Mouse (Mus musculus) lung, postnatal 14 days (tissue): Measurements from ENCODE around the gene Smg6.
A peak's percentile ranks its signal among the peaks of the same experiment; 100 is the strongest.

Experiments
- DNase-seq: peaks from one replicate; pipeline ENCODE4 v3.0.0; 2021

The Smg6 gene

GRCm38 (mm10) chr11:74925577-74926387, at the start of gene Smg6, which contains the start of gene Srr:
Gene Smg6, plus strand, starts transcription at chr11:74925823.
Gene Srr, minus strand, starts transcription at chr11:74925948.
- peak; percentile 95 for DNase-seq

DNA sequence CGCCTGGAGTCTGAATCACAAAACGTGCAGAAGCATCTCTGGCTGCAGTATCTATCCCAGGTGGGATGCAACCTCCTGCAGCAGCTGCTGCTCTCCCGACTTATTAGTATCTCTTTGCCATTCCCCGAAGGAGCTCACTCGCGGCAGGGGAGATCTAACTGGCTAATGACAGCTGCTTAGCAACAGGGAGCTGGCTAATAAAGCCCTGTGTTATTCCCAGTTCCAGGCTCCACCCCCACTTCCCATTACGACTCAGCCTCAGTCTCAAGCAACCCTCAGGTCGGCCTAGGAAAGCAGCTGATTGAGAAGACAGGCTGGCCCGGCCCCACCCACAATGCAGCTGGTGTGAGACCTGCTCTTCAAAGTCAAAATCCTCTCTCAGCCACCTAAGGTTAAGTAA, 48.8 kb upstream of the Smg6 start:
- peak; percentile 36 for DNase-seq

DNA sequence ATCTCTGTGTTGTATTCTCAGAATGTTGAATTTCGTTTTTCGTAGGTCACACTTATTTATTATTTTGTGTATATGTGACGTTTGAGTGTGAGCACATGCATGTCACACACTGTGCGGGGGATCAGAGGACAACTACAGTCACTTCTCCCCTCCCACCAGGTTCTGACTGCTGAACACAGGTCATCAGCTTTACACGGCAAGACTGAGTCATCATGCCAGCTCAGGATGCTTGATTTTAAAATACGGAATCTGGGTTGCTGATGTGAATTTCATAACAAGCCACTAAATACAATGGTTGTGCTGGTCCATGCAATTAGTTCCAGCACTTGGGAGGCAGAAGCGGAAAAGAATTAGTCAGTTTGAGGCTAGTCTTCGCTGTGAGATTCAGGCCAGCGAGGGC, 44.6 kb upstream of the Smg6 start:
- DNase-seq = no peak

DNA sequence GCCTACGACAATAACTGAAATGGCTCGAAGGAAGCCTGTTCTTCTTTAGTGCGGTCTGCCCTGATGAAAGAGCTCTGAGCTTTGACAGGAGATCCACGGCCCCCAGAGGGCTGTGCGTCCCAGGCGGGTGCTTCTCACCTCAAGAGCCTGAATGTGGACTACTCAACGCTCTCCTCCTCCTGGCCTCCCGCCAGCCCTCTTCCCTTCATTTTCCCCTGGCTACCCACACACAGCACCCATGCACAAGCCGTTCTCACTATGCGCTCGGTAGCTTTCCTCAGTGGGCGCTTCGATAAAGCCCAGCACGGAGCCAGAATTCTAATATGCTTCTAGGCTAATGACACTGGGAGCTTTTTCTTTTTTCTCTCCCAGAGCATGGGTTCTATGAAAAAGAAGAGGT, 43.6 kb upstream of the Smg6 start:
- DNase-seq = no peak

GRCm38 (mm10) chr11:74883098-74883497, 42.5 kb upstream of the Smg6 start:
- DNase-seq = no peak

GRCm38 (mm10) chr11:74894619-74895018, 31.0 kb upstream of the Smg6 start:
- DNase-seq = no peak

DNA sequence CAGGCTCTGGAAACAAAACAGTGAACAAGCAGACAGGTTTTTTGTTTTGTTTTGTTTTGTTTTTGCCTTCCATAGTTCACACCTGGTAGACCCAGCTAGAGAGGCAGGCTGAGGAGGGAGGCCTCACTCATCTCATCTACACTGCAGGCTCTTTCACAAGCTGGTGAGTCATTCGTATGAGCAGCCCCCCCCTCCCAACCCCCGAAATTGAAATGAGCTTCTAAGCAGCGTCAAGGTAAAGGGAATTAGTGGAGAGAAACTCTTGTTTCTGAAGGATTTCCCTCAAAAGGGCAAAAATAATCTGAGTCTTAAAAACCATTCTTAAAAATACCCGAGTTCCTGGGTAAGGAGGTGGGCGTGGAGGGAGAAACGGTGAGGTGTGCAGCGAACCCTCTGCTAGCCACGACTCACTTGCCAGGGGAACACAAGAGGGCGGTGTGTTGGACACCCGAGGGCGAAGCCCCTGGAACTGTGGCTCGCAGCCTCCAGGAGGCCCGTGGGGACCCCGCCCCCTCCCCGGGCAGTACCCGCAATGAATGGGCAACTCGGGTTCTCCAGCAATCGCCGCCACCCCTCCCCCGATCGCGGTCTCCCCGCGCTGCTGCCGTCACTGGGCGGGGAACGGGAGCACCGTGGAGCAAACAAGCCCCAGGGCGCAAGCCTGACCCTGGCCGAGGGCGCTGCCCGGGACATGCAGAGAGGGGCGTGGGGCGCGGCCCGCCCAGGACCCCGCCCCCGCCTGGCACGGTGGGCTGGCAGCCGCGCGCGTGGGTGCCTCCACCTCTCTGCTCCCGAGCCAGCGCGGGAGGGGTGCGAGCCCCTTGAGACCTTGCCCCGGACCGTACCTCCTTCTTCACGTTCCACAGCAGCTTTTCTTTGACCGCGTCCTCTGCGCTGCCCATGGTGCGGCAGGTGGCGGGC, 29.4 kb upstream of the Smg6 start:
- peak; percentile 57 for DNase-seq

DNA sequence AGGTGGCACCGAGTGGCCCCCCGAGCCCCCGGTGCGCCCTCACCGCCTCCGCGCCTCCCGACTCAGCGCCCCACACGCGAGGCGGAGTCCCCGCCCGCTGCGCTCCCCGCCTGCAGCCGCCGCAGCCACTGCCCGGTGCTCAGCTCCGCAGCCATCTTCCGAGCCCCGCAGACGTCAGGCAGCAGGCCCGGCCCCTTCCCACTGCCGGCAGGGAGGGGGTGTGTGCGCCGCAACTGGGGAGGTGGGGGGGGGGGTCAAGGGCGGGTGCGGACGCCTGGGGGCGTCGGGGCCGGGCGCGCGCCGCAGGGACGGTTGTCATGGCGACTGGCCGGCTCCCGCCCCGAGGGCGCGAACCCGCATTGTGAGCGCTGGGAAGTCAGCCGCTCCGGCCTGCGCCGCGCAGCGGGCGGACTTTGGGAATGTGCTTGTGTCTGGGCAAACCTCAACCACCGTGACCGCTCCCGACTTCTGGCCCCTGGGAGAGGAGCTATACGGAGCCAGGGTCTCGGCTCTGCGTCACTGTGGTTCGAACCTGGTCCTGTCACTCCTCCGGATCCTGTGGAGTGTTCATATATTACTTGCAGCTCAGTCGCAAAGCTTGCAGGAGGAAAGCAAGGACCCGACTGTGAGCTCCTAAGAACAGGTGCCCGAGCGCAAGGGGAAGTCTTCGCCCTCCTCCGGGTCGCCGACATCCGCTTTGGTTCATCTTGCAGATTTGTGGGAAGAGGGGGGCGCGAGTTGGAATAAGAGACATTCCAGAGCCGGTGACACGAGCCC, 28.5 kb upstream of the Smg6 start, which contains the start of gene Sgsm2:
Gene Sgsm2, minus strand, starts transcription at position 160 of the 777 bp plus-strand sequence.
- DNase-seq = peak; percentile 67

- DNase-seq = peak; percentile 90
Observed at GRCm38 (mm10) chr11:74897678-74898516, 27.7 kb upstream of the Smg6 start, which contains the start of gene Tsr1. Gene Tsr1, plus strand, starts transcription at chr11:74898071.

DNA sequence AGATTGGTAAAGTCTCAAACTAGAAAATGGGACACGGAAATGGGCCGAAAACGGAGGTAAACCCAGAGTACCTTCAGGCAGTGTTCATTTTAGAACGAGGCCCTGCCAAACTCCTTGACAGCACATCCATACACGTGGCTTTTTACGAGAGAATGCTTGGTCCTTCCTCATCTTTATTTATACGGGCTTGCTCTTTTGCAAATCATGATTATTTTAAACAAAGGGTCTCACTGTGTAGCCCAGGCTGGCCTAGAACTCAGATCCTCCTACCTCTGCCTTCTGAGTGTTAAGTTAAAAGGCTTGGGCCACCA, 27.2 kb upstream of the Smg6 start:
- no peak for DNase-seq

GRCm38 (mm10) chr11:74901555-74901954, 24.1 kb upstream of the Smg6 start:
- no peak for DNase-seq

GRCm38 (mm10) chr11:74902416-74902815, 23.2 kb upstream of the Smg6 start:
- DNase-seq = no peak

DNA sequence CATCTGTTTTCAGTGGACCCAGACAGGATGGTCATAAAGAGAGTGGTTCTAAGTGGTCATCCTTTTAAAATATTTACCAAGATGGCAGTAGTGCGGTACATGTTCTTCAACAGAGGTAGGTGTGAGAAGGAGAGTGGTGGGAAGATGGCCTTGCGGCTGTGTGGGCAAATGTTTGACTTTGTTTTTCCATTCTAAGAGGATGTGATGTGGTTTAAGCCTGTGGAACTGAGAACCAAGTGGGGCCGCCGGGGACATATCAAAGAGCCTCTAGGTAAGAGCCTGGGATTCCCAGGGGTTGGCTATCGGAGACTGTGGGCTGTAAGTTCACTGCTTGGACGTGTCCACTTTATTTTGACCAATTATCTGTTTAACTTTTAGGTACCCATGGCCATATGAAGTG, 17.8 kb upstream of the Smg6 start:
- no peak for DNase-seq

- no peak for DNase-seq
Observed at GRCm38 (mm10) chr11:74908618-74909399, 16.8 kb upstream of the Smg6 start.

- DNase-seq = no peak
Observed at GRCm38 (mm10) chr11:74909978-74910377, 15.6 kb upstream of the Smg6 start.

DNA sequence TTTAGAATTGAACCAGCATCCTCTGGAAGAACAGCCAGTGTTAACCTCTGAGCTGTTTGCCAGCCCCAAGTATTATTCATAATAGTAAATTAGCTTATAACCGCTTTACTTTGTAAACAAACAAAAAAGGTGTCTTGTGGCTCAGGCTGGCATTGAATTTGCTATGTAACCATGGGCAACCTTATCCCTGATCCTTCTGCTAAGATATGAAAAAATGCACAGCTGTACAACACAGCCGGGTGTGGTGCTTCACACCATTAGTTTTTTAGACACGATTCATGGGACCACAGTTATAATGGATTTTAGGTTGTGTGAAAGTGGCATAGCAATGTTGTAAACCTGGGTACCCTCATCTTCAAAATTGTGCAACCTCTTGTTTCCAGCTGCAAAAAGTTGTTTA, 13.1 kb upstream of the Smg6 start:
- DNase-seq = no peak

- no peak for DNase-seq
Observed at GRCm38 (mm10) chr11:74919249-74919648, 6.4 kb upstream of the Smg6 start.

GRCm38 (mm10) chr11:74924149-74924548, 1.5 kb upstream of the Smg6 start:
- DNase-seq = peak; percentile 51

GRCm38 (mm10) chr11:74926388-74927005, 874 bp downstream of the Smg6 start:
- peak; percentile 48 for DNase-seq

GRCm38 (mm10) chr11:74927236-74927725, 1.7 kb downstream of the Smg6 start:
- DNase-seq = no peak

DNA sequence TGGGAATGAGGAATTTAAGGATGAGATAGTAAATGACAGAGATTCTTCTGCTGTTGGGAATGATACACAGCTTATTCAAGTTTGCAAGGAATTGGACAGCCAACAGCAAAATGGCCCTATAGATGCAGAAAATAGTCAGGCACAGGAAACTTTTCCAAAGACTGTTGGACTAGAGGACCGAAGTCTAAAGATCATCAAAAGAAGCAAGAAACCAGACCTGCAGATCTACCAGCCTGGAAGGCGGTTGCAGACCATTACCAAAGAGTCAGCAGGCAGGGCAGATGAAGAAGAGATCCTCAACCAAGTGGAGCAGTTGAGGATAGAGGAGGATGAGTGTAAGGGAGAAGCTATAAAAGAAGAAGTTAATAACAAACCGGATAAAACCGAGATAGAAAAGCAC, 3.5 kb downstream of the Smg6 start:
- no peak for DNase-seq
